Mouse (Mus musculus) cerebellum, adult 18-20 months (tissue): ENCODE measurements at regions not wholly inside any gene's neighbourhood (a gene's known extent, or its start where the extent isn't known, plus 50 kb on each side); places are given as distances from the start of the nearest gene placed in this dataset.

Experiments used
- DNase-seq, 2 experiments: peaks; one replicate each; pipeline ENCODE4 v3.0.0; 2021

- peak; percentile 32 to 37 for DNase-seq
These were observed 62.2 kb upstream of the Glycam1 start for GRCm38 (mm10) chr15:103627085-103627484.
